Mouse (Mus musculus) urinary bladder, adult 2 months (tissue): ENCODE data around the gene Tspoap1. TPM values are rescaled to one million over a fixed set of nuclear protein-coding genes. Genes with fewer than 3 reads are reported as not detected.

Experiments used
- DNase-seq: peaks from one replicate; pipeline ENCODE4 v3.0.0; 2022; ENCODE audit warnings: low spot score
- polyA plus RNA-seq: library from polyadenylated mRNA; depleted of rRNA; stranded (reverse); fragments of >200 nt; gene quantifications from 2 replicates; pipeline ENCODE4 v1.2.3, GENCODE M21; 2012; rRNA removed

The Tspoap1 gene
- 9.7 and 11.4 TPM in 2 replicates for polyA plus RNA-seq

DNA sequence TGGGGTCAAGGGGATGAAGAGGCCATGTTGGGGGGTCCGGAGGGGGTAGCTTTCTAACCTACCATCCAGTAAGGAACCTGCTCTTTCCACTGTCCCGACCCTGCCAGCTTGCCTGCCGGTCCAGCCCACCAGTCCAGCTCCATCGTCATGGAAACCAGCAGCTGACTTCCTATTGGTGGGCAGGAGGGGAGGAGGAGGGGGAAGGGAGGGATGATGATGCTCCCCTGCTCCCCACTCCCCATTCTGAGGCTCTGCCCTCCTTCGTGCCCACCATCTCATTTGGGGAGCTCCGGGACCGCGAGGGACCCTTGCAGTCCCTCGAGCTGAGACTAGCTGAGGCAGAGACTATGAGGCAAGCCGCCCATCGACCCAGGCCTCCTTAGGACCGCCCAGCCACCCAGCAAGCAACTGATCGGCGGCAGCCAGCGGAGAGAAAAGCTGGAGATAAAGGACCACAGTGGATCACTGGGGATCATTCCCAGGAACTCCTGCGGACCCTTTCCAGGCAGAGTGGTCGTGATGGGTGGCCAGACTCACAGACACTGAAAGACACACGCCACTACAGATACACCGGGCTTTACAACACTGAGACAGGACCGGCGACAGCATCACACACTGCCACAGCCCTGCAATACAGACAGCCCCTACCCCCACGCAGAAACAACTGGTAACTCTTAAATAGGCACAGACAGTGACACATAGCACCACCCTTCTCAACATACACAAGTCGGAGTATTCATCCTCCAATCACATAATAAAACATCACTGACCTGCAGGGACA, at the start of gene Tspoap1:
TSS of gene Tspoap1 (plus strand) at position 241 of the 781 bp plus-strand sequence.
- DNase-seq = no peak

DNA sequence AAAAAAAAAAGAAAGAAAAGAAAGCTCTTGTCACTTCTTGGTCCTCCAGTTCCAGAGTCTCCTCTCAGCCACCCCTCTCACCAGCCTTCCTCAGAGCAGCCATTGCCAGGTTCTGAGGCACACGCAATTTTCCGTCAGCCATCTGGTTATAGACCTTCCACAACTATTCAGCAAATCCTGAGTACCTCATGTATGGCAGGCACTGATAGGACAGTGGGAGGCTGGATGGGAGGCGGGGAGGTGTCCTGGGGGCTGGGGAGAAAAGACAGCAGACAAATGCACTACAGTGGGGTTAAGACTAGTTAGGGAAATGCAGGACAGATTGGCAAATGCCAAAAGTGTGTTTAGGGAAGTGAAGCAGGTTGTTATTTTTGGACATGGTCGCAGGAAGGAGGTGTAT, 48.2 kb upstream of the Tspoap1 start:
- no peak for DNase-seq

- DNase-seq = no peak
These were observed 44.3 kb upstream of the Tspoap1 start for GRCm38 (mm10) chr11:87715999-87716398.

DNA sequence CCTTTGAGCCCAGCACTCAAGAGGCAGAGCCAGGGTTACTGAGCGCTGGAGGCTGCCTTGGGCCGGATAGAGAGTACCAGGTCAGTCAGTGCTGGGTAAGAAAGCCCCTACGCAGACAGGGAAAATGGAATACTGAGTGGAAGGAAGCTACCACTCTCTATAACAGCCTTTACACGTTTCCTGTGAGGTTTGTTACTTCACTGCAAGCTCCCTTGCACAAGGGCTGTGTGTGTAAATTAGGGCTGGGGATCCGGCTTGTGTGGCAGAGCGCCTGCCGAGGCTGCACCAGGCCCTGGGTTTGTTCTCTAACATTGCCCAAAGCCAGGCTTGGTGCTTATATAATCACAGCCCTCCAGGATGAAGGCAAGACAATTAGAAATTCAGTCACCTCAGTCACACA, 40.8 kb upstream of the Tspoap1 start:
- DNase-seq = no peak

DNA sequence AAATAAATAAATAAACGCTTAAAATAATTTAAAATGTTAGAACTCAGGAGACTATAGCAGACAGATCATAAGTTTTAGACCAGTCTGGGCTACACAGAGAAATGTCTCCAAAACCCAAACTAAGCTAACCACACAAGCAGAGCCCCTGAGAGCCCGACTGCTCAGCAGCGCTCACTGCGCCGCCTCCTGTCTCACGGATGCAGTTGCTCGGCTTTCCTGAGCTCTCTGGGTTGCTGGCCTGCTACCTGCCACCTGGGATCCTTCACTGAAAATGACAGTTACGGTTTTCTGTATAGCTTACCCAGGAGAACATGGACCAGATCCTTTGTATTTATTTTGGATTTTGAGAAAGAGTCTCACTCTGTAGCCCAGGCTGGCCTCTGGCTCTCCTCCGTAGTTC, 40.0 kb upstream of the Tspoap1 start:
- DNase-seq = no peak

- no peak for DNase-seq
These were observed 39.5 kb upstream of the Tspoap1 start for GRCm38 (mm10) chr11:87720839-87721238.

- no peak for DNase-seq
These were observed 38.2 kb upstream of the Tspoap1 start for GRCm38 (mm10) chr11:87722168-87722567.

- no peak for DNase-seq
These were observed 37.5 kb upstream of the Tspoap1 start for GRCm38 (mm10) chr11:87722891-87723290.

- no peak for DNase-seq
These were observed 34.8 kb upstream of the Tspoap1 start for GRCm38 (mm10) chr11:87725515-87725914.

- DNase-seq = no peak
These were observed 34.3 kb upstream of the Tspoap1 start for GRCm38 (mm10) chr11:87725964-87726562.

GRCm38 (mm10) chr11:87727021-87727420, 33.3 kb upstream of the Tspoap1 start:
- no peak for DNase-seq

GRCm38 (mm10) chr11:87727471-87727870, 32.9 kb upstream of the Tspoap1 start:
- DNase-seq = no peak

GRCm38 (mm10) chr11:87728850-87729592, 31.3 kb upstream of the Tspoap1 start:
- DNase-seq = no peak

DNA sequence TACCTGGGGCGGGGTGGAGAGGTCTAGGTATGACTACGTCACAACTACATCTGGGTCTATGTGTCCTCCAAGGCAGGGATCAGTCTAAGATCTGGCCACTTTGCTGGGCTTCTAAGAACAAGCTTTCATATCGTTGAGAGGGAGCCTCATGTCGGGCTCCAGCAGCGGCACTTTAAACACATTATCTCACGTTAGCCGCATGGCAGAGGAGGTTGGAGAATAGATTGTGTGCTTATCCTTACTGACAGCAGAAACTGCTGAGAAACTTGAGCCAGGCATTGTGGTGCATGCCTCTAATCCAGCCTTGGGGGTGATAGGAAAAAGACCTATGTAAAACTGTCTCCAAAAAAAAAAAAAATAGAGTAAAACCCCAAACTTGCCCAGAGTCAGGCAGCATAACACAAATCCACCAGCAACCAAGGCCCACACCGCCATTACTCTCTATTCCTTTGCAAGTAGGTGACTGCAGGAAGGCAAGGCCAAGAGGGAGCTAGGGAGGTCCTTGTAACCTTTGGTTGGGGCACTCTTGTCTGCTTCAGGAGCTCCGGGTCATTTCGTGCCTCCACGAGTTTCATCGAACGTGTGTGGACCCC, 30.7 kb upstream of the Tspoap1 start:
- no peak for DNase-seq

DNA sequence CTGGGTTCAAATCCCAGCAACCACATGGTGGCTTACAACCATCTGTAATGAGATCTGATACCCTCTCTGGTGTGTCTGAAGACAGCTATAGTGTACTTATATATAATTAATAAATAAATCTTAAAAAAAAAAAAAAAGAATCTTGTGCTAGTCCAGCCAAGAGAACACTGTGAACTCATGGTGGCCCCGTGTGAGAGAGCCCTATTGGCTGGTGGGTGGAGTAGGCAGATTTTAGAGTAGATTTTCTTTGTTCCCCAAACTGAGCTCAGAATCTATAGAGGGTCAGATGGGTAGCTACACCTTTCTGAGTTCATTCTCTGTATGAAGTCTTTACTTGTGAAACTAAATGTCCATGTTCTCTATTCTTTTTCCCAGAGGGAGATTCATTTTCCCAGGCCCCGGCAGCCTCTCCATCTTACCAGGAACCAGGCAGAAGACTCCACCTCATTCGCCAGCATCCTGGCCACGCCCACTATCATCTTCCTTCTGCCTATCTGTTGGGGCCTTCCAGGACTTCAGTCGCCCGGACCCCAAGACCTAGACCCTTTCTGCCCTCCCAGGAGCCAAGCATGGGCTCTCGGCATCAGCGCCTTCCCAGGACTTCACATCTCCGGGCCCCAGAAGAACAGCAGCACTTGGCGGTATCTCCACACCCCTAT, 29.6 kb upstream of the Tspoap1 start:
- DNase-seq = no peak

DNA sequence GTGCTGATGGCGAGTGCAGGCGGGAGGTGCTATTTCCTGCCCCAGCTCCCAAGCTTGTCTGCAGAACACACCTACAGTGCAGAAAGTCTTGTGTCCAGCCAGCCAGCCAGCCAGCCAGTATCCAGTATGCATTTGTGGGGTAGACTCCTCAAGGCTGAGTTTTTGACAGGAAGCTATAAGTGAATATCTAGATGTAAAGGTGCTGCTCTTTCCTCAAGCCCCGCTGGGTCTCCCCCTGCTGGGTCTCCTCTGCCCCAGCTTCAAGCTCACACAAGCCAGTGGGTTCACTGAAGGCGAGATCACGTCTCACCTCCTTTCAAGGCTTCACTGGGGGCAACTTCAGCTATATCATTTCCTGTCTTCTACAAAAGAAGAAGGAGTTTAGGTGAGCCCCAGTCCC, 26.0 kb upstream of the Tspoap1 start:
- no peak for DNase-seq

- no peak for DNase-seq
These were observed 24.6 kb upstream of the Tspoap1 start for GRCm38 (mm10) chr11:87735691-87736090.

DNA sequence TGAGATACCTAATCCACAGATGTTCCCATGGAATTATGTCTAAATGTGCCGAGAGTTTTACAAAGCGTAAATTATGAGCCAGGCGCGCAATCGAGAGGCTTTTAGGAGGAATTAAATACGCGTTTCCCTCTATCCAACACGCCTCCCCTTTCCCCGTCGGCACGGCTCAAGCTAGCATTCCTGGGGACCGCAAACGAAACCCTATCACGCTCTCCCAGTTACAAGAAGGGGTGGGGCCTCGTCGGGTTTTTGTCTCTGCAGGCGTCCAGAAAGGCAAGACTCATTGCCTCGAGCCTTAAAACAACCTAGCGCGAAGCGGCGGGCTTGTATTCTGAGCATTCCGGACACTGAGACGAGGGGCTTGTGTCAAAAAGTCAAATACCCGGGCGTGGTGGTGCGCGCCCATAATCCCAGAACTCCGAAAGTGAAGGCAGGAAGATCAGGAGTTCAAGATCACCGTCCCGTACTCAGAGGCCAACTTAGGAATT, 23.6 kb upstream of the Tspoap1 start:
- peak; percentile 49 for DNase-seq

DNA sequence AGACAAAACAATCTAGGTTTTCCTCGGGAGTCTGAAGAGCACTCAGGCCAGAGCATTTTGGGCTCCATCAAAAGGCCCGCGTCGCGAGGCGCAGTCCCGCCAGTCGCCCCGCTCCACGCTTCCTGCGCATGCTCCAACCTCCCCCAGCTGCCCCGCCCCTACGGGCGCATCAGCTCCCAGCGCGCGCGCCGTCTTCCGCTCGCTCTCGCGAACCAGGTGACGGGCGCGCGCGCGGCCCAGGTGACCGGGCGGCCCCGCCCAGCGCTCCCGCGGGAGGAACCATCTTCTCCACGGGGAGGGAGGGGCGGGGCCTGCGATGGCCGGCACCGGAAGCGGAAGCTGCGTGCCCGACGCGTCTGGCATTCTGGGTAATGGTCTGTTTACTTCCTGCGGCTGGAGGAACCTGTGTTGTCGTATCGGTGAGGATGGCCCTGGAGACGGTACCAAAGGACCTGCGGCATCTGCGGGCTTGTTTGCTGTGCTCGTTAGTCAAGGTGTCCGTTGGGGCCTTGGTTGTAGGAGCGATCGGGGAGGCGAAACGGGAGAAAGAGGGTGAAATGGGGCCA, 23.1 kb upstream of the Tspoap1 start, which contains the start of gene Supt4a:
TSS of gene Supt4a (plus strand) at position 378 of the 566 bp plus-strand sequence.
- peak; percentile 88 for DNase-seq

DNA sequence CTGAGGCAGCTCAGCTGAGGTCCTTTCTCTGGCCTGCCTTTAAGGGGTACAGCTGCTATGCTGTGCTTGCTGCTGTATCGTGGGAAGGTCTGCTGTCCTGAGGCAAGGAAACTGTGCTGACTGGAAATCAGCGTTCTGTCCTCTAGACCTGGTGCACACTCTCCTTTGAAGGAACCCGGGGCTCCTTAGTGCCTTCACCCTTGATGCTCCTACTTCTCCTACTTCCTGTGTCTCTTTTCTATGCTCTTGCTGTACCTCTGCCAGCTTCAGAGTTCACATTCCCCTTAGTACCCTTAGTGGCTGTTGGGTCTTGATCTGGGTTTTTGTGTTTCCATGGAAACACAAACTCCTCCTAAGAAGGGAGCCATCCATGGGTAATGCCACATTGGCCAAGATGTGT, 16.6 kb upstream of the Tspoap1 start:
- DNase-seq = no peak

GRCm38 (mm10) chr11:87744964-87745363, 15.4 kb upstream of the Tspoap1 start:
- DNase-seq = no peak
